Mouse (Mus musculus) heart, postnatal 0 days (tissue): ENCODE measurements around the gene Plekha6.

Experiments used
- CTCF ChIP-seq: IDR thresholded peaks from 2 replicates; pipeline ENCODE4 v1.5.1; 2016; ENCODE audit warnings: antibody characterized with exemption, control low read depth, low read depth
- EP300 ChIP-seq: IDR thresholded peaks from 2 replicates; pipeline ENCODE4 v1.6.1; 2016; ENCODE audit warnings: antibody characterized with exemption, low read depth

DNA sequence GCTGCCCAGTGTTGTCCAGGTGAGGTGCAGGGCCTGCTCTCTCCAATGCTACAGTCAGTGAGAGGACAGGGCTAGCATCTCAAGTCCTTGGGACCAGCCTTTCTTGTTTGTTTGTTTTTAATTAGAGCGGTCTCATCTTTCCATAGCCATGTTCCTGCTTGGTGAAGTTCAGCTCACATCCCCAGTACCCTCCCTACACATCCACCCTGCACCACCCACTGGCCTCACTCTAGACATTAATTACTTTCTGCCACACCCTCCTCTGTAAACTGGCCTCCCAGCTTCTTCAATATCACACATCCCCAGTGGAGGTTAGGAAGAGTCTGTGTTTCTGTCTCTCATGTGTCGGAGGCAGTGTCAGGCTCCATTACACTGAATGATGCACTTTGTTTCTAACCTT lies 180.3 kb downstream of the Plekha6 start:
- no peak for TF ChIP-seq CTCF
- no peak for TF ChIP-seq EP300
